In genomic region chr7:75538513-75538912, GRCm38 (mm10) we compare ENCODE assay signal across 30 mouse cellular contexts.
DNase-seq lines count a peak whose midpoint lies in the region; ATAC-seq and TF ChIP-seq lines count a peak whose summit lies in the region.
"Had no signal": no experiment of that assay in that cellular context is flagged by ENCODE, and none has a peak within 500 bp of the region (broad histone marks: within the 10 kb centered on the region; RNA-seq: fewer than 3 reads in every experiment).

No protein-coding gene starts in this region.

- H3K4me1 ChIP-seq in kidney, embryonic 14.5 days (ENCODE audit: control insufficient read depth, insufficient read depth, low read length): 0 out of 2 replicates have a peak, but pooled peaks cover 6% of the 10 kb centered on the region
- peaks cover 4% of the 10 kb centered on the region in 2 experiments; a peak in 1 of 4 replicates for H3K4me1 ChIP-seq in MEL (ENCODE audit: control insufficient read depth in 1 of 2, insufficient read depth in 2 of 2, low read length in 2 of 2)
- no peaks in the 10 kb centered on the region for H3K4me1 ChIP-seq in hindbrain, embryonic 12.5 days
- H3K4me1 ChIP-seq: embryonic facial prominence, embryonic 10.5 days; embryonic facial prominence, embryonic 15.5 days; forebrain, embryonic 12.5 days; hindbrain, embryonic 15.5 days; limb, embryonic 12.5 days; liver, embryonic 15.5 days; megakaryocyte, embryonic 14.5 days; midbrain, embryonic 12.5 days; neural tube, embryonic 12.5 days had no signal

- H3K9ac ChIP-seq in kidney, embryonic 14.5 days (ENCODE audit: low read depth, low read length): no peak overlapping the region
- no peak overlapping the region for H3K9ac ChIP-seq in MEL (ENCODE audit: control insufficient read depth, low read depth, low read length, poor library complexity, severe bottlenecking)
- H3K9ac ChIP-seq in hindbrain, embryonic 12.5 days: no peak overlapping the region
- H3K9ac ChIP-seq: embryonic facial prominence, embryonic 15.5 days; forebrain, embryonic 12.5 days; heart, embryonic 12.5 days; hindbrain, embryonic 15.5 days; limb, embryonic 12.5 days; liver, embryonic 15.5 days; lung, embryonic 14.5 days; midbrain, embryonic 12.5 days; neural tube, embryonic 12.5 days had no signal

- H3K4me3 ChIP-seq in kidney, embryonic 14.5 days (ENCODE audit: low read length): no peak overlapping the region
- H3K4me3 ChIP-seq in MEL (ENCODE audit: control insufficient read depth in 1 of 2, insufficient read depth in 1 of 2, low read depth in 2 of 2, low read length in 2 of 2): no peak overlapping the region
- no peak overlapping the region for H3K4me3 ChIP-seq in hindbrain, embryonic 12.5 days
- H3K4me3 ChIP-seq: embryonic facial prominence, embryonic 10.5 days; embryonic facial prominence, embryonic 15.5 days; forebrain, embryonic 12.5 days; heart, embryonic 12.5 days; hindbrain, embryonic 15.5 days; limb, embryonic 12.5 days; liver, embryonic 15.5 days; megakaryocyte, embryonic 14.5 days; midbrain, embryonic 12.5 days; myocyte; neural tube, embryonic 12.5 days had no signal

- no peaks in the 10 kb centered on the region for H3K27me3 ChIP-seq in kidney, embryonic 14.5 days (ENCODE audit: control insufficient read depth, insufficient read depth, low read length)
- H3K27me3 ChIP-seq in MEL (ENCODE audit: control insufficient read depth in 1 of 2, insufficient read depth in 2 of 2, low read length in 2 of 2): no peaks in the 10 kb centered on the region
- H3K27me3 ChIP-seq in hindbrain, embryonic 12.5 days: no peaks in the 10 kb centered on the region
- H3K27me3 ChIP-seq: embryonic facial prominence, embryonic 15.5 days; forebrain, embryonic 12.5 days; heart, embryonic 12.5 days; hindbrain, embryonic 15.5 days; limb, embryonic 12.5 days; liver, embryonic 15.5 days; megakaryocyte, embryonic 14.5 days; midbrain, embryonic 12.5 days; neural tube, embryonic 12.5 days had no signal

- no peak overlapping the region for H3K4me2 ChIP-seq in kidney, embryonic 14.5 days (replicated peaks; ENCODE audit: low read depth, low read length)
- no peak overlapping the region for H3K4me2 ChIP-seq in hindbrain, embryonic 12.5 days (replicated peaks)
- H3K4me2 ChIP-seq: embryonic facial prominence, embryonic 15.5 days; forebrain, embryonic 12.5 days; heart, embryonic 12.5 days; hindbrain, embryonic 15.5 days; limb, embryonic 12.5 days; liver, embryonic 15.5 days; lung, embryonic 14.5 days; midbrain, embryonic 12.5 days; neural tube, embryonic 12.5 days had no signal

- no peak for TF ChIP-seq RAD21 in MEL (IDR thresholded peaks at IDR 0.05; ENCODE audit: low read depth, low read length)

- ATAC-seq in kidney, embryonic 14.5 days (ENCODE audit: low FRiP score, low TSS enrichment): peak; percentile 68
- ATAC-seq in hindbrain, embryonic 12.5 days (ENCODE audit: low FRiP score): no peak
- ATAC-seq: inflammation-experienced regulatory T-cells, adult 6 months had no signal

- no peaks in the 10 kb centered on the region for H3K9me3 ChIP-seq in kidney, embryonic 14.5 days (ENCODE audit: control insufficient read depth, low read length)
- no peaks in the 10 kb centered on the region for H3K9me3 ChIP-seq in MEL (replicated peaks; ENCODE audit: insufficient read depth, low read length)
- no peaks in the 10 kb centered on the region for H3K9me3 ChIP-seq in hindbrain, embryonic 12.5 days (replicated peaks)
- H3K9me3 ChIP-seq: embryonic facial prominence, embryonic 10.5 days; embryonic facial prominence, embryonic 15.5 days; forebrain, embryonic 12.5 days; heart, embryonic 12.5 days; hindbrain, embryonic 15.5 days; limb, embryonic 12.5 days; liver, embryonic 15.5 days; megakaryocyte, embryonic 14.5 days; midbrain, embryonic 12.5 days; neural tube, embryonic 12.5 days had no signal

- no peak for TF ChIP-seq POLR2A in MEL (IDR thresholded peaks at IDR 0.05; ENCODE audit: control insufficient read depth in 1 of 2, insufficient read depth in 1 of 2, low read depth in 1 of 2, low read length in 2 of 2, poor library complexity in 1 of 2)

- no peak for TF ChIP-seq CTCF in MEL (IDR thresholded peaks at IDR 0.05 in 2 of 3, conservative IDR thresholded peaks at IDR 0.05 in 1 of 3; ENCODE audit: control insufficient read depth in 1 of 3, insufficient read depth in 1 of 3, low read depth in 2 of 3, low read length in 3 of 3, poor library complexity in 1 of 3, severe bottlenecking in 1 of 3)

- no peak overlapping the region for H3K27ac ChIP-seq in kidney, embryonic 14.5 days (ENCODE audit: low read depth, low read length)
- no peak overlapping the region for H3K27ac ChIP-seq in MEL (ENCODE audit: control insufficient read depth, low read depth, low read length)
- no peak overlapping the region for H3K27ac ChIP-seq in hindbrain, embryonic 12.5 days
- H3K27ac ChIP-seq: embryonic facial prominence, embryonic 10.5 days; embryonic facial prominence, embryonic 15.5 days; forebrain, embryonic 12.5 days; hindbrain, embryonic 15.5 days; limb, embryonic 12.5 days; liver, embryonic 15.5 days; midbrain, embryonic 12.5 days; neural tube, embryonic 12.5 days; stomach, postnatal 0 days had no signal

- H3K36me3 ChIP-seq in kidney, embryonic 14.5 days (ENCODE audit: control insufficient read depth, insufficient read depth, low read length): no peaks in the 10 kb centered on the region
- peaks cover 0 to 2% of the 10 kb centered on the region in 2 experiments; a peak in 1 of 4 replicates for H3K36me3 ChIP-seq in MEL (ENCODE audit: control insufficient read depth in 1 of 2, insufficient read depth in 2 of 2, low read length in 2 of 2)
- no peaks in the 10 kb centered on the region for H3K36me3 ChIP-seq in hindbrain, embryonic 12.5 days
- H3K36me3 ChIP-seq: embryonic facial prominence, embryonic 15.5 days; forebrain, embryonic 12.5 days; hindbrain, embryonic 15.5 days; limb, embryonic 12.5 days; liver, embryonic 15.5 days; midbrain, embryonic 12.5 days; neural tube, embryonic 12.5 days had no signal

- DNase-seq in kidney, postnatal 25 days: no peak
- peak; percentile 16 for DNase-seq in MEL (ENCODE audit: low read depth, low spot score)
- DNase-seq in layer of hippocampus, adult 18-20 months (ENCODE audit: low spot score in 2 of 2): peak; percentile 53 to 69
- peak; percentile 45 to 55 for DNase-seq in layer of hippocampus, postnatal 36 days
- DNase-seq in ovary, postnatal 36 days (ENCODE audit: low spot score): no peak
- DNase-seq: adrenal gland, postnatal 14 days; cerebellum, adult 18-20 months; cerebellum, postnatal 10 days; gastrocnemius, postnatal 10 days; kidney, adult 2 months; kidney, postnatal 36 days; lung, embryonic 14.5 days; right cerebral cortex, postnatal 4 days; thymus, adult 2 months; thymus, postnatal 36 days had no signal

- TF ChIP-seq EP300 in MEL (IDR thresholded peaks at IDR 0.05; ENCODE audit: low read depth in 1 of 2, low read length in 2 of 2): no peak

- 55% methylated on average over 3 of the region's 3 CpGs for WGBS in kidney, embryonic 14.5 days
- 94% methylated on average over 3 of the region's 3 CpGs for whole genome bisulfite sequencing in hindbrain, embryonic 12.5 days

- H3K79me2 ChIP-seq in MEL (ENCODE audit: control insufficient read depth, insufficient read depth, low read length, poor library complexity): no peaks in the 10 kb centered on the region

TF ChIP-seq in MEL, 35 proteins besides CTCF, POLR2A, EP300 and RAD21:
- no peak for TF ChIP-seq CHD1 (IDR thresholded peaks at IDR 0.05; ENCODE audit: low read depth, low read length)
- no peak for TF ChIP-seq USF1 (IDR thresholded peaks at IDR 0.05; ENCODE audit: low read depth, low read length)
- no peak for TF ChIP-seq NRF1 (IDR thresholded peaks at IDR 0.05; ENCODE audit: insufficient read depth, low read depth, low read length, poor library complexity, severe bottlenecking)

Comparison
In these comparisons a context has a peak if more than half of its experiments do, and no peak if none do; other contexts are left out.
1. DNase-seq: peak in MEL (single experiment), layer of hippocampus, adult 18-20 months (2 of 2) and layer of hippocampus, postnatal 36 days (2 of 2); none in kidney, postnatal 25 days (0 of 2) and ovary, postnatal 36 days (single experiment).